Mouse (Mus musculus): Measurements from ENCODE around the gene Xpc. TPM values are rescaled to one million over a fixed set of nuclear protein-coding genes. Genes with fewer than 3 reads are reported as not detected.

The Xpc gene
- polyA plus RNA-seq, 1 experiment: 3.5 TPM

DNA sequence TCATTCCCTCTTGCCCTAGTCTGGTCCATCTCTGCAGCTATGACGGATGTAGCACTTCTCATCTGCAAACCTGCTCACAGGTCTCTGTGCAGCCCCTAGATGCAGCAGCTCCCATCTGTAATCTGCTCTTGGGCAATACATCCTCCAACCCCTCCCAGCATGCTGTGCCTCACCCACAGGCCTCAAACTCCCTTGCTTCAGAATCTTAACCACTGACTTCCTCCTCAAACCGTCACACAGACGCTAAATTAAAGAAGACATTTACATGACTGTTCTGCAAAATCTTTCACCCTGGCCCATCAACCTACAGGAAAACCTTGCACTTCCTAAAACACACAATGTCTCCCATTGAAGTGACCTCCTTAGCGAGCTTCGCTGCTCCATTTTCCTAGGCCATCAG lies 9.7 kb downstream of the Xpc start:
- TF ChIP-seq FLI1 (IDR thresholded peaks at IDR 0.05; ENCODE audit: low read length): no peak
- no peak for TF ChIP-seq GATA1 (IDR thresholded peaks at IDR 0.05; ENCODE audit: borderline replicate concordance, low read length)
- Histone ChIP-seq H3K9me3 (peaks cover 4% of the 10 kb centered on the region), H3K4me1 (peaks cover 60% of the 10 kb centered on the region), H3K27me3 (replicated peaks) (no peaks in the 10 kb centered on the region), H3K4me3 (replicated peaks) (peak overlapping the region; percentile 50), H3K36me3 (replicated peaks; ENCODE audit: low read length) (peaks cover 81% of the 10 kb centered on the region)

DNA sequence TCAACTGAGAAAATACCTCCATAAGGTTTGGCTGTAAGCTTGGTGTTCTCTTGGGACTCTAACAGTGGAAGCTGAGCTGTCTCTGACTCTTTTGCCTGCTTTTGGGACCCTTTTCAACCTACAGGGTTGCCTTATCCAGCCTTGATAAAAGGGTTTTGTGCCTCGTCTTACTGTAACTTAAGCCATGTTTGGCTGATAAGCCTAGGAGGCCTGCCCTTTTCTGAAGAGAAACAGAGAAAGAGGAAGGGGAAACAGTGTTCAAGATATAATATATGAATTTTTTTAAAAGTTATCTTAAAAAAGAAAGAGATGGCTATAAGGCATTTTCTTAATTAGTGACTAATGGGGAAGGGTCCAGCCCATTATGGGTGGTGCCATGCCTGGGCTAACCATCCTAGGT lies 12.4 kb downstream of the Xpc start:
- Histone ChIP-seq H3K4me3 (replicated peaks) (no peak overlapping the region), H3K27me3 (replicated peaks) (no peaks in the 10 kb centered on the region), H3K4me1 (peaks cover 46% of the 10 kb centered on the region), H3K9me3 (peaks cover 4% of the 10 kb centered on the region), H3K36me3 (replicated peaks; ENCODE audit: low read length) (peaks cover 95% of the 10 kb centered on the region)
- TF ChIP-seq GATA1 (IDR thresholded peaks at IDR 0.05; ENCODE audit: borderline replicate concordance, low read length) (no peak), FLI1 (IDR thresholded peaks at IDR 0.05; ENCODE audit: low read length) (no peak)

DNA sequence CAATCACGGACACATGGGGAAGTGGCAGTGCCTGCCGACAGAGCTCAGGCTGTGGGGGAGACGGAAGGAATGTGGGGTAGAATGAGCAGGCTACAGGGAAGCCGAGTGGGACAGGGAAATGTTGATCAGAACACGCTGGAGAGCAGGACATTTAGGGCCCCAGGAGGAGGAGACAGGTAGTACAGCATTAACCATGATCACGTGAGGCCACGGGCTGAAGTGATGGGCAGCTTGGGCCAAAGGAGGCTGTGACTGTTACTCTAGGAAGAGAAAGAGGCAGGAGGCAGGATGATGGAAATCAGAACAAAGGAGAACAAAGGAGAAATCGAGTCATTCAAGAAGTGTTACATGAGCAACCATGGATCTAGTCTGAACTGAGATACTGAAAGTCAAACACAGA lies 21.2 kb downstream of the Xpc start:
- Histone ChIP-seq H3K9me3 (no peaks in the 10 kb centered on the region), H3K4me3 (replicated peaks) (peak overlapping the region; percentile 3), H3K4me1 (peaks cover 38% of the 10 kb centered on the region), H3K27me3 (replicated peaks) (no peaks in the 10 kb centered on the region), H3K36me3 (replicated peaks; ENCODE audit: low read length) (peaks cover 92% of the 10 kb centered on the region)
- TF ChIP-seq GATA1 (IDR thresholded peaks at IDR 0.05; ENCODE audit: borderline replicate concordance, low read length) (no peak), FLI1 (IDR thresholded peaks at IDR 0.05; ENCODE audit: low read length) (no peak)

GRCm38 (mm10) chr6:91493053-91493452 lies 22.6 kb downstream of the Xpc start:
- Histone ChIP-seq H3K9me3 (no peaks in the 10 kb centered on the region), H3K27me3 (replicated peaks) (no peaks in the 10 kb centered on the region), H3K36me3 (replicated peaks; ENCODE audit: low read length) (peaks cover 84% of the 10 kb centered on the region), H3K4me3 (replicated peaks) (peak overlapping the region; percentile 67), H3K4me1 (peaks cover 53% of the 10 kb centered on the region)
- TF ChIP-seq FLI1 (IDR thresholded peaks at IDR 0.05; ENCODE audit: low read length) (no peak), GATA1 (IDR thresholded peaks at IDR 0.05; ENCODE audit: borderline replicate concordance, low read length) (no peak)

DNA sequence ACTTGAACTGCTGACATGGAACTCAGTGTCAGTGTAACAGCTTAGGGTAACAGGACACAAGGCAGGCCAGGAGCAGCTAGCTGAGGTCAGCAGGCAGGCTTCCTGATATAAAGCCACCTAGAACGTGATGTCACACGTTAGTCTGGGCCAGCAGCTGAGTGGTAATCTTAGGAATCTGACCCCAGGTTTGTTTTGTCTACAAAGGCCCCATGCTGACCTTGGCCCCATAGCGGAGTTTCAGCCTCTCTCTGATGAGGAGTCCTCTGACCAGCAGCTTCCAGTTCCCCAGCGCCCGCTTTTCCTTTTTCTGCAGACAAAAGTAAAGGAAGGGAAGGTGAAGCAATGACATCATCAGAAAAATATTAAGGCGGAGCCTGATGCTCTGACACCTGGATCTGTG lies 24.7 kb downstream of the Xpc start:
- TF ChIP-seq GATA1 (IDR thresholded peaks at IDR 0.05; ENCODE audit: borderline replicate concordance, low read length) (no peak), FLI1 (IDR thresholded peaks at IDR 0.05; ENCODE audit: low read length) (no peak)
- Histone ChIP-seq H3K4me3 (replicated peaks) (no peak overlapping the region), H3K27me3 (replicated peaks) (no peaks in the 10 kb centered on the region), H3K4me1 (peaks cover 67% of the 10 kb centered on the region), H3K9me3 (no peaks in the 10 kb centered on the region), H3K36me3 (replicated peaks; ENCODE audit: low read length) (peaks cover 84% of the 10 kb centered on the region)

GRCm38 (mm10) chr6:91489872-91490271 lies 25.8 kb downstream of the Xpc start:
- no peak for TF ChIP-seq FLI1 (IDR thresholded peaks at IDR 0.05; ENCODE audit: low read length)
- no peak for TF ChIP-seq GATA1 (IDR thresholded peaks at IDR 0.05; ENCODE audit: borderline replicate concordance, low read length)

GRCm38 (mm10) chr6:91488496-91489212 lies 27.0 kb downstream of the Xpc start:
- peaks cover 89% of the 10 kb centered on the region for H3K36me3 ChIP-seq (replicated peaks; ENCODE audit: low read length)
- H3K4me1 ChIP-seq: peaks cover 80% of the 10 kb centered on the region
- TF ChIP-seq FLI1 (IDR thresholded peaks at IDR 0.05; ENCODE audit: low read length) (peak; percentile 37; the same call in 1 of the 2 replicates), GATA1 (IDR thresholded peaks at IDR 0.05; ENCODE audit: borderline replicate concordance, low read length) (no peak)
- peak overlapping the region; percentile 80 for H3K4me3 ChIP-seq (replicated peaks)
- H3K27me3 ChIP-seq (replicated peaks): no peaks in the 10 kb centered on the region
- H3K9me3 ChIP-seq: no peaks in the 10 kb centered on the region

More at GRCm38 (mm10) chr6:91489872-91490271, 25.8 kb downstream of the Xpc start:
- peaks cover 87% of the 10 kb centered on the region for H3K36me3 ChIP-seq (replicated peaks; ENCODE audit: low read length)
- H3K4me3 ChIP-seq (replicated peaks): peak overlapping the region; percentile 64
- H3K9me3 ChIP-seq: no peaks in the 10 kb centered on the region
- H3K27me3 ChIP-seq (replicated peaks): no peaks in the 10 kb centered on the region
- H3K4me1 ChIP-seq: peaks cover 73% of the 10 kb centered on the region

DNA sequence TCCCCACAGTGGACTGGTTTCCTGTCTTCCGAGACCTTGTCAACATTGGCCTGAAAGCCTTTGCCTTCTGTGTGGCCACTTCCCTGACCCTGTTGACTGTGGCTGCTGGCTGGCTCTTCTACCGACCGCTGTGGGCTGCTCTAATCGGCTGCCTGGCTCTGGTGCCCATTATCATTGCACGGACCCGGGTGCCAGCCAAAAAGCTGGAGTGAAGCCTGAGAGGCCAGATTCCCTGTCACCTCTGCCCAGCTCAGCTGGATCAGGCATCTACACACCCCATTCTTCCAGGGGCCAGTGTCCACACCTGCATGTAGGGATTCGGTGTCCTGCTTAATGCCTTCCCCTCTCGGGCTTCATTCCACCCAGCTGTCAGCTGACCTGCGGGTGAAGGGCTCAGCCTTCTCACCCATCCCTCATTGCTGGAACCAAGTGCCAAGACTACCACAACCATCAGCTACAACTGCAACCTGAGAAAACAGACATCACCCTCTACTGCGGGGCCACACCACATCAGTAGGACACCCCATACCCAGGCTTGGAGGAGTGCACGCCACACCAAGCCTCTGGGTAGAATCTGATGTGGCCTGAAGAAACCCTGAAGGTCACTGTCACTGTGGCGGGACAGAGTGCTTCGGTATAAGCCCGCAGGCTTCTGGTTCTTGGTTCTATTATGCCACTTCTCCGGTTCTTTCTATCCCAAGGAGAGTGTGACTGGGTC lies 28.8 kb downstream of the Xpc start:
- peaks cover 90% of the 10 kb centered on the region for H3K36me3 ChIP-seq (replicated peaks; ENCODE audit: low read length)
- peaks cover 84% of the 10 kb centered on the region for H3K4me1 ChIP-seq
- H3K4me3 ChIP-seq (replicated peaks): no peak overlapping the region
- no peaks in the 10 kb centered on the region for H3K27me3 ChIP-seq (replicated peaks)
- H3K9me3 ChIP-seq: no peaks in the 10 kb centered on the region
- TF ChIP-seq GATA1 (IDR thresholded peaks at IDR 0.05; ENCODE audit: borderline replicate concordance, low read length): no peak
- no peak for TF ChIP-seq FLI1 (IDR thresholded peaks at IDR 0.05; ENCODE audit: low read length)

- H3K27me3 ChIP-seq (replicated peaks): no peaks in the 10 kb centered on the region
- TF ChIP-seq FLI1 (IDR thresholded peaks at IDR 0.05; ENCODE audit: low read length) (no peak), GATA1 (IDR thresholded peaks at IDR 0.05; ENCODE audit: borderline replicate concordance, low read length) (no peak)
- H3K4me3 ChIP-seq (replicated peaks): peak overlapping the region; percentile 60
- H3K9me3 ChIP-seq: no peaks in the 10 kb centered on the region
- peaks cover 58% of the 10 kb centered on the region for H3K4me1 ChIP-seq
- peaks cover 100% of the 10 kb centered on the region for H3K36me3 ChIP-seq (replicated peaks; ENCODE audit: low read length)
Measured at GRCm38 (mm10) chr6:91483371-91483770, 32.3 kb downstream of the Xpc start.

DNA sequence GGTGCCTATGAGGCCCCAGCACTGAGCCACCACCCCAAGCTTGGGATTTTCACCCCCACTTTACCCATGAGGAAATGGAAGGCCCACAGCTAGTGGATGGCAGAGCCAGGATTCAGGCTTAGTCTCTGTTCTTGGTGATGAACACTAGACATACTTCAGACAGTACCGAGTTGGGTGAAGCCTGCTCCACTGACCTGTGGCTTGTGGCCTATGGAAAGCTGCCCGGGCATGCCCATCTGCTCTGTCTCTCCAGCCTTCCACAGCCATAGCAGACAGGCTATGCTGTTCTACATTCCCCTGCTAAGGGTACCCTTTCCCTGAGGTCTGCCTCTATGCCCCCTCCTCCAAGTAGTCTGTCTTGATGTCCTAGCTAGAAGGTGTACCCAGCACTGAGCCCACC lies 39.1 kb downstream of the Xpc start:
- H3K4me1 ChIP-seq: peaks cover 55% of the 10 kb centered on the region
- H3K36me3 ChIP-seq (replicated peaks; ENCODE audit: low read length): peaks cover 68% of the 10 kb centered on the region
- no peaks in the 10 kb centered on the region for H3K27me3 ChIP-seq (replicated peaks)
- TF ChIP-seq GATA1 (IDR thresholded peaks at IDR 0.05; ENCODE audit: borderline replicate concordance, low read length): no peak
- TF ChIP-seq FLI1 (IDR thresholded peaks at IDR 0.05; ENCODE audit: low read length): no peak
- H3K4me3 ChIP-seq (replicated peaks): peak overlapping the region; percentile 54
- H3K9me3 ChIP-seq: no peaks in the 10 kb centered on the region
